Mouse (Mus musculus): Measurements from ENCODE around the gene Brd2. TPM values are rescaled to one million over a fixed set of nuclear protein-coding genes. Genes with fewer than 3 reads are reported as not detected.
A peak's percentile ranks its signal among the peaks of the same experiment; 100 is the strongest.

Brd2 gene
- polyA plus RNA-seq (2015; fragmentation: Nextera tagmentation; extraction: Ambion mirVana) = 117 and 134 TPM in 2 replicates

GRCm38 (mm10) chr17:34122188-34122984 is at the start of gene Brd2:
TSS of gene Brd2 (minus strand) at chr17:34122634.
- peak; percentile 25 for ATAC-seq (ENCODE audit: low FRiP score, low TSS enrichment)
- Histone ChIP-seq H3K4me3 (ENCODE audit: low read length) (peak within 1 kb of the TSS; percentile 100), H3K4me1 (ENCODE audit: insufficient read depth, low read length) (peaks cover 25% of the 10 kb centered on the region), H3K27me3 (ENCODE audit: insufficient read depth, low read length) (no peaks in the 10 kb centered on the region), H3K36me3 (ENCODE audit: insufficient read depth, low read length) (peaks cover 14% of the 10 kb centered on the region), H3K9ac (replicated peaks; ENCODE audit: low read length) (peak within 1 kb of the TSS; percentile 99), H3K4me2 (replicated peaks; ENCODE audit: low read depth, low read length) (peak within 1 kb of the TSS; percentile 66), H3K27ac (ENCODE audit: low read length) (peak within 1 kb of the TSS; percentile 100), H3K9me3 (ENCODE audit: low read length) (no peaks in the 10 kb centered on the region)
- WGBS = under 1% methylated on average over 71 of the region's 75 CpGs

- Histone ChIP-seq H3K9me3 (ENCODE audit: low read length) (peaks cover 6% of the 10 kb centered on the region; the same call in 1 of the 2 replicates), H3K27me3 (ENCODE audit: insufficient read depth, low read length) (no peaks in the 10 kb centered on the region), H3K9ac (replicated peaks; ENCODE audit: low read length) (no peak overlapping the region), H3K36me3 (ENCODE audit: insufficient read depth, low read length) (no peaks in the 10 kb centered on the region), H3K27ac (ENCODE audit: low read length) (no peak overlapping the region), H3K4me3 (ENCODE audit: low read length) (no peak overlapping the region), H3K4me1 (ENCODE audit: insufficient read depth, low read length) (no peaks in the 10 kb centered on the region), H3K4me2 (replicated peaks; ENCODE audit: low read depth, low read length) (no peak overlapping the region)
- 34% methylated on average over 13 of the region's 13 CpGs for WGBS
- peak; percentile 59; the same call in 1 of the 2 replicates for ATAC-seq (ENCODE audit: low FRiP score, low TSS enrichment)
Observed at GRCm38 (mm10) chr17:34170877-34171498, 48.6 kb upstream of the Brd2 start.

GRCm38 (mm10) chr17:34170487-34170876 is 48.0 kb upstream of the Brd2 start:
- no peak for ATAC-seq (ENCODE audit: low FRiP score, low TSS enrichment)
- peaks cover 6% of the 10 kb centered on the region; the same call in 1 of the 2 replicates for H3K9me3 ChIP-seq (ENCODE audit: low read length)
- no peaks in the 10 kb centered on the region for H3K27me3 ChIP-seq (ENCODE audit: insufficient read depth, low read length)
- no peaks in the 10 kb centered on the region for H3K4me1 ChIP-seq (ENCODE audit: insufficient read depth, low read length)
- H3K9ac ChIP-seq (replicated peaks; ENCODE audit: low read length) = no peak overlapping the region
- no peak overlapping the region for H3K4me3 ChIP-seq (ENCODE audit: low read length)
- H3K4me2 ChIP-seq (replicated peaks; ENCODE audit: low read depth, low read length) = no peak overlapping the region
- H3K27ac ChIP-seq (ENCODE audit: low read length) = no peak overlapping the region
- no peaks in the 10 kb centered on the region for H3K36me3 ChIP-seq (ENCODE audit: insufficient read depth, low read length)
- WGBS = 23% methylated on average over 4 of the region's 4 CpGs

DNA sequence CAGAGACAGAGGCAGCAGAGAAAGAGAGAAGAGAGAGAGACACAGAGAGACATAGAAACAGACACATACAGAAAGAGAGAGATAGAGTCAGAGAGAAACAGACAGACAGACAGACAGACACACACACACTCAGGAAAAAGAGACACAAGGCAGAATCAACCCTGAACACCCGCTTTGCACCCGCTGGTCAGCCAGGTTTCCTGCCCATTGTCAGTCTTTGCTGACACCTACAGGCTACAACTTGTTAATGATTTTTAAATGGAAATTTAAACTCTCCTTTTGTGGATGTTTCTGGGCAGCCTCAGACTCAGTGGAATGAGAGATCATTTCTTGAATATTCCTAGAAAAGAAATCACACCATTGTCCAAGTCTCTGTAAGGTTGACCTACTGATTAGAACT is 46.8 kb upstream of the Brd2 start:
- no peak for ATAC-seq (ENCODE audit: low FRiP score, low TSS enrichment)
- no peak overlapping the region for H3K4me2 ChIP-seq (replicated peaks; ENCODE audit: low read depth, low read length)
- 5% methylated on average over 2 of the region's 2 CpGs for WGBS
- H3K4me1 ChIP-seq (ENCODE audit: insufficient read depth, low read length) = no peaks in the 10 kb centered on the region
- peaks cover 6% of the 10 kb centered on the region; the same call in 1 of the 2 replicates for H3K9me3 ChIP-seq (ENCODE audit: low read length)
- no peaks in the 10 kb centered on the region for H3K36me3 ChIP-seq (ENCODE audit: insufficient read depth, low read length)
- no peak overlapping the region for H3K4me3 ChIP-seq (ENCODE audit: low read length)
- no peaks in the 10 kb centered on the region for H3K27me3 ChIP-seq (ENCODE audit: insufficient read depth, low read length)
- no peak overlapping the region for H3K9ac ChIP-seq (replicated peaks; ENCODE audit: low read length)
- H3K27ac ChIP-seq (ENCODE audit: low read length) = no peak overlapping the region

- no peaks in the 10 kb centered on the region for H3K36me3 ChIP-seq (ENCODE audit: insufficient read depth, low read length)
- H3K27me3 ChIP-seq (ENCODE audit: insufficient read depth, low read length) = no peaks in the 10 kb centered on the region
- H3K4me3 ChIP-seq (ENCODE audit: low read length) = no peak overlapping the region
- H3K27ac ChIP-seq (ENCODE audit: low read length) = no peak overlapping the region
- H3K9me3 ChIP-seq (ENCODE audit: low read length) = no peaks in the 10 kb centered on the region
- 78% methylated on average over 6 of the region's 6 CpGs for whole genome bisulfite sequencing
- ATAC-seq (ENCODE audit: low FRiP score, low TSS enrichment) = no peak
- H3K4me2 ChIP-seq (replicated peaks; ENCODE audit: low read depth, low read length) = no peak overlapping the region
- H3K4me1 ChIP-seq (ENCODE audit: insufficient read depth, low read length) = no peaks in the 10 kb centered on the region
- no peak overlapping the region for H3K9ac ChIP-seq (replicated peaks; ENCODE audit: low read length)
Observed at GRCm38 (mm10) chr17:34165033-34165730, 42.7 kb upstream of the Brd2 start.

GRCm38 (mm10) chr17:34164202-34164895 is 41.9 kb upstream of the Brd2 start:
- 35% methylated on average over 9 of the region's 9 CpGs for WGBS
- Histone ChIP-seq H3K36me3 (ENCODE audit: insufficient read depth, low read length) (no peaks in the 10 kb centered on the region), H3K4me1 (ENCODE audit: insufficient read depth, low read length) (no peaks in the 10 kb centered on the region), H3K27ac (ENCODE audit: low read length) (no peak overlapping the region), H3K4me2 (replicated peaks; ENCODE audit: low read depth, low read length) (no peak overlapping the region), H3K9ac (replicated peaks; ENCODE audit: low read length) (no peak overlapping the region), H3K4me3 (ENCODE audit: low read length) (no peak overlapping the region), H3K9me3 (ENCODE audit: low read length) (no peaks in the 10 kb centered on the region), H3K27me3 (ENCODE audit: insufficient read depth, low read length) (no peaks in the 10 kb centered on the region)
- ATAC-seq (ENCODE audit: low FRiP score, low TSS enrichment) = no peak

DNA sequence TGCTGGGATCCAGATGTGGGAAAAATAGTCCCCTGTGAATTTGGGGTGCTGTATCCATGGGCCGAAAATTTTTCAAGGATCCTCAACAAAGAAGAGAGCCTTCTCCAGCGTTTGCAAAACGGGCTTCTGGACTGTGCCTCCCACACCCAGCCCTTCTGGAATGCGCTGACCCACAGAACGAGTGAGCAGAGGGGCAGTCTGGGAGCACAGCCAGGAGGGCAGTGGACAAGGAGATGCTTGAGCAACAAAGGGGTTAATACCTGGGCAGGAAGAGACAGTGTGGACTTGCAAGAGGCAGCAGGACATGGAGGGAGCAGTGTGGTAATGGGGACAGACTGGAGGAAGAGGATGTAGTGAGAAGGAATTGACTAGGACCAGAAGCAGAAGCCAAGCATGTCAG is 33.1 kb upstream of the Brd2 start:
- Histone ChIP-seq H3K4me2 (replicated peaks; ENCODE audit: low read depth, low read length) (no peak overlapping the region), H3K27ac (ENCODE audit: low read length) (no peak overlapping the region), H3K4me3 (ENCODE audit: low read length) (no peak overlapping the region), H3K4me1 (ENCODE audit: insufficient read depth, low read length) (no peaks in the 10 kb centered on the region), H3K36me3 (ENCODE audit: insufficient read depth, low read length) (no peaks in the 10 kb centered on the region), H3K9me3 (ENCODE audit: low read length) (no peaks in the 10 kb centered on the region), H3K9ac (replicated peaks; ENCODE audit: low read length) (no peak overlapping the region), H3K27me3 (ENCODE audit: insufficient read depth, low read length) (no peaks in the 10 kb centered on the region)
- 41% methylated on average over 5 of the region's 5 CpGs for WGBS
- ATAC-seq (ENCODE audit: low FRiP score, low TSS enrichment) = no peak

DNA sequence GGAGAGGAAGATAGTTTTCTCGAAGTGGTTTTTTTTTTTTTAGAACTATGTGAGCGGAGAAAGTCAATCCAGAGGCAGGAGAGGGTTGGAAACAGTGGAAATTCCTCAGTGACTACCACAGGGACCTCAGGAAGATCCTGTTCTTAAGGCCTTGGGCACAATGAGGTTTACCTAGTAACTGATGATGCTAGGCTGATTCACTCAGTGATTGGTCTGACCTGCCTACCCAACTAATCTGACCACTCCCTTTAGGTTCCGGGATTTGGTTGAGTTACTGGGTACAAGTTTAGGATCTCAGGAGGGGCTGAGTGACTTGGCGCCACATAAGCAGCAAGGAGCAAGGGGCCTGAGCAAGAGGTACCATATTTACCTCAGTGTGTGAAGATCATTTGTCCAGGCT is 30.5 kb upstream of the Brd2 start, which contains the start of gene H2-DMb1:
TSS of gene H2-DMb1 (plus strand) at position 150 of the 400 bp plus-strand sequence.
- no peak within 1 kb of the TSS for H3K27ac ChIP-seq (ENCODE audit: low read length)
- no peaks in the 10 kb centered on the region for H3K9me3 ChIP-seq (ENCODE audit: low read length)
- peak; percentile 75; the same call in 1 of the 2 replicates for ATAC-seq (ENCODE audit: low FRiP score, low TSS enrichment)
- no peak within 1 kb of the TSS for H3K4me3 ChIP-seq (ENCODE audit: low read length)
- H3K36me3 ChIP-seq (ENCODE audit: insufficient read depth, low read length) = no peaks in the 10 kb centered on the region
- no peak within 1 kb of the TSS for H3K9ac ChIP-seq (replicated peaks; ENCODE audit: low read length)
- H3K4me1 ChIP-seq (ENCODE audit: insufficient read depth, low read length) = no peaks in the 10 kb centered on the region
- H3K4me2 ChIP-seq (replicated peaks; ENCODE audit: low read depth, low read length) = no peak within 1 kb of the TSS
- no peaks in the 10 kb centered on the region for H3K27me3 ChIP-seq (ENCODE audit: insufficient read depth, low read length)
- WGBS = 62% methylated on average over 4 of the region's 4 CpGs

DNA sequence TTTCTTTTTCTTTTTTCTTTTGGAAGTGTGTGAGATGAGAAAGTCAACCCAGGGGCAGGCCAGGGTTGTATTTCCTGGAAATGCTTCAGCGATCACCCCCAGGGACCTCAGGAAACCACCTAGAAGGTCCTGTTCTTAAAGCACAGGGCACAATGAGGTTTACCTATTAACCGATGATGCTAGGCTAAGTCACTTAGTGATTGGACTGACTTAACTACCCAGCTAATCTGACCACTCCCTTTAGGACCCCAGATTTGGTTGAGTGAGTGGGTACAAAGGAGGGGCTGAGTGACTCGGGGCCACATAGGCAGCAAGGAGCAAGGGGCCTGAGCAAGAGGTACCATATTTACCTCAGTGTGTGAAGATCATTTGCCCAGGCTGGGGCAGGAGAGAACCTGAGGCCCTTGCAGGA is 22.5 kb upstream of the Brd2 start:
- 47% methylated on average over 3 of the region's 3 CpGs for WGBS
- ATAC-seq (ENCODE audit: low FRiP score, low TSS enrichment) = peak; percentile 78
- H3K4me2 ChIP-seq (replicated peaks; ENCODE audit: low read depth, low read length) = no peak overlapping the region
- no peaks in the 10 kb centered on the region for H3K36me3 ChIP-seq (ENCODE audit: insufficient read depth, low read length)
- H3K27me3 ChIP-seq (ENCODE audit: insufficient read depth, low read length) = 0 out of 2 replicates have a peak, but pooled peaks cover 5% of the 10 kb centered on the region
- H3K27ac ChIP-seq (ENCODE audit: low read length) = peak overlapping the region; percentile 47; the same call in 1 of the 2 replicates
- no peak overlapping the region for H3K4me3 ChIP-seq (ENCODE audit: low read length)
- no peak overlapping the region for H3K9ac ChIP-seq (replicated peaks; ENCODE audit: low read length)
- H3K9me3 ChIP-seq (ENCODE audit: low read length) = no peaks in the 10 kb centered on the region
- H3K4me1 ChIP-seq (ENCODE audit: insufficient read depth, low read length) = peaks cover 6% of the 10 kb centered on the region; the same call in 1 of the 2 replicates
